Mouse (Mus musculus) frontal cortex, adult (tissue): ENCODE results near the gene Hspb2.

Experiments used
- ATAC-seq: cut with Nextera tagmentation; 2 replicates; pipeline ENCODE4 v1.9.2; 2017; ENCODE audit warnings: mild to moderate bottlenecking, moderate library complexity, mixed read lengths; ENCODE audit not compliant: low TSS enrichment

Gene Hspb2

GRCm38 (mm10) chr9:50714188-50714587 lies 38.0 kb downstream of the Hspb2 start:
- no peak for ATAC-seq

- ATAC-seq: no peak
Observed at GRCm38 (mm10) chr9:50711337-50711736, 40.8 kb downstream of the Hspb2 start.

- ATAC-seq: no peak
Observed at GRCm38 (mm10) chr9:50709108-50709507, 43.0 kb downstream of the Hspb2 start.

- ATAC-seq: no peak
Observed at GRCm38 (mm10) chr9:50704907-50705306, 47.2 kb downstream of the Hspb2 start.
